Mouse (Mus musculus): ENCODE data around the gene Gm33543. TPM values are rescaled to one million over a fixed set of nuclear protein-coding genes. Genes with fewer than 3 reads are reported as not detected.

The Gm33543 gene
- polyA plus RNA-seq, 1 experiment from 2014 or later: not detected

DNA sequence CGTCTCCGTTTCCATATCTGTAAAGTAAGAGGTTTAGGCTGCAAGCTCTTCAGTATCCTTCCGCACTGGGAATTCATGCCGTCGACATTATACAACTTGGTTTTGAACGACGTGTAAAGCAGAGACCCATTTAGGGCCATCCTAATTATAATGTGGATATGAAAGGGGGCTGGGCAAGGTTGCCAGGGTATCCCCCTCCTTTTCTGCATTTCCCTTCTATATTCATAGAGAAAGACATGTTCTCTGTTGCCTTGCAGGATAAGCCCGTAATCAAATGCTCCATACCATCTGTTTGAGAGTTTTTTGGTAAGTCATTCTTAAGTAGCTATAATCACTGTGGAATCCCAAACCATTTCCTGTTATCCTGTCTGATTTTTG, 51.3 kb downstream of the Gm33543 start:
- WGBS: 82% methylated on average over 8 of the region's 8 CpGs
- no peak for ATAC-seq (ENCODE audit: low FRiP score, low TSS enrichment)
- H3K4me2 ChIP-seq (replicated peaks; ENCODE audit: low read depth): no peak overlapping the region
- TF ChIP-seq CTCF (IDR thresholded peaks at IDR 0.05; ENCODE audit: low read depth): no peak
- TF ChIP-seq EP300 (optimal IDR thresholded peaks at IDR 0.05): no peak
- DNase-seq (ENCODE audit: low spot score): no peak
- H3K4me1 ChIP-seq (replicated peaks; ENCODE audit: control insufficient read depth, insufficient read depth): no peaks in the 10 kb centered on the region
- H3K27ac ChIP-seq (replicated peaks): no peak overlapping the region
- H3K9me3 ChIP-seq (ENCODE audit: control insufficient read depth, low read length): no peaks in the 10 kb centered on the region
- no peak overlapping the region for H3K4me3 ChIP-seq (ENCODE audit: low read depth, low read length)
- no peak overlapping the region for H3K9ac ChIP-seq (ENCODE audit: low read length)
- no peaks in the 10 kb centered on the region for H3K27me3 ChIP-seq (ENCODE audit: control insufficient read depth, insufficient read depth, low read length)
- H3K36me3 ChIP-seq (ENCODE audit: control insufficient read depth, insufficient read depth, low read length): no peaks in the 10 kb centered on the region

DNA sequence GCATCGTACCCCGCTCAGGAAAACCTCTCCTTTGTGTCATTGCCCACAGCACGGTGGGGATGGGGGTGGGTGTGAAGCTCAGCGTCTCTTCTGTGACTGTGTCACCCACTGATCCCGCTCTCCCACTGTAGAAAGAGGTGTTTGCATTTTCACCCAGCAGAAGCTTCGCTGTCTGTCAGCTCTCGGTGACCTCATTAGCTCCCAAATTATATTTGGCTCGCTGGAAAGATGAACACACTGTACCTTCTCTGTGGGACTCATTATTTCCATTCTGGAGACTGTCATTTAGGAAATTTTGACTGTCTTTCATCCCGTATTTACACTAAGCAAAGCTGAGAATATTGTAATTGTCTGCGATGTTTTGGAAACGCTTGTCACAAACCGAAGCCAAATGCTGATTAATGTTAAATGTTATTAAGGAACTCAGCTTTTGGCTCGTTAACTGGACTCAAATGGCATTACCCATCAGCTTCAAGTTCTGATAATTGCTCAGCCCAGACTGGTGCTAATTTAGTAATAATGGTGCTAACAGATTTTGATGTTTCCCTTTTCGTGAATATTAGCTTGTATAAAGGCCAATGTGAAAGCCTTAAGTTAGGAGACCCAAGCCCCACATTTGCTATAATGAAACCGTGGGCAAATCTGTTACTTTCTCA, 51.8 kb downstream of the Gm33543 start:
- no peaks in the 10 kb centered on the region for H3K27me3 ChIP-seq (ENCODE audit: control insufficient read depth, insufficient read depth, low read length)

DNA sequence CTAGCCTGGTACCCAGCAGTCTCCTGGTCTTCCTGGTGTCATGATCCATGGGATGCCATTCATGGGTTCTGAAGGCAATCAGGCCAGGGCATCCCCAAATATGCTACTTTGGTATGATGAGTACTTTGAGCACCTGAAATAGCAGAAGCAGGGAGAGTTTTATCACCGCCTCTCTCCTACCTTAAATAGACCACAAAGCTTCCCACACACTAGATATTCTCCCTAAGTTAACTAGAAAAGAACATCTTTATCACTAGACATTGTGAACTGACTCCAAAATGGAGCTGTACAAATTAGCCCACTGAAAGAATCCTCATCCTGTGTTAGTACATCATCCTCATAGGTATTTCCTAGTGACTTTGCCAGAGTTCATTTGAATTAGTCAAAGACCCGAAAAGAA, 55.6 kb downstream of the Gm33543 start:
- TF ChIP-seq CTCF (IDR thresholded peaks at IDR 0.05; ENCODE audit: low read depth) (no peak), EP300 (optimal IDR thresholded peaks at IDR 0.05) (no peak)
- Histone ChIP-seq H3K27ac (replicated peaks) (no peak overlapping the region), H3K27me3 (ENCODE audit: control insufficient read depth, insufficient read depth, low read length) (no peaks in the 10 kb centered on the region), H3K9me3 (ENCODE audit: control insufficient read depth, low read length) (no peaks in the 10 kb centered on the region), H3K36me3 (ENCODE audit: control insufficient read depth, insufficient read depth, low read length) (no peaks in the 10 kb centered on the region), H3K4me1 (replicated peaks; ENCODE audit: control insufficient read depth, insufficient read depth) (no peaks in the 10 kb centered on the region), H3K4me2 (replicated peaks; ENCODE audit: low read depth) (no peak overlapping the region), H3K4me3 (ENCODE audit: low read depth, low read length) (no peak overlapping the region), H3K9ac (ENCODE audit: low read length) (no peak overlapping the region)
- WGBS: 87% methylated on average over 2 of the region's 2 CpGs
- ATAC-seq (ENCODE audit: low FRiP score, low TSS enrichment) (no peak), DNase-seq (ENCODE audit: low spot score) (no peak)

More for the DNA sequence above, 51.8 kb downstream of the Gm33543 start:
- ATAC-seq (ENCODE audit: low FRiP score, low TSS enrichment) (no peak), DNase-seq (ENCODE audit: low spot score) (no peak)
- TF ChIP-seq EP300 (optimal IDR thresholded peaks at IDR 0.05) (no peak), CTCF (IDR thresholded peaks at IDR 0.05; ENCODE audit: low read depth) (no peak)
- Histone ChIP-seq H3K4me1 (replicated peaks; ENCODE audit: control insufficient read depth, insufficient read depth) (no peaks in the 10 kb centered on the region), H3K27ac (replicated peaks) (no peak overlapping the region), H3K4me3 (ENCODE audit: low read depth, low read length) (no peak overlapping the region), H3K4me2 (replicated peaks; ENCODE audit: low read depth) (no peak overlapping the region), H3K36me3 (ENCODE audit: control insufficient read depth, insufficient read depth, low read length) (no peaks in the 10 kb centered on the region), H3K9ac (ENCODE audit: low read length) (no peak overlapping the region), H3K9me3 (ENCODE audit: control insufficient read depth, low read length) (no peaks in the 10 kb centered on the region)
- 66% methylated on average over 15 of the region's 15 CpGs for WGBS

DNA sequence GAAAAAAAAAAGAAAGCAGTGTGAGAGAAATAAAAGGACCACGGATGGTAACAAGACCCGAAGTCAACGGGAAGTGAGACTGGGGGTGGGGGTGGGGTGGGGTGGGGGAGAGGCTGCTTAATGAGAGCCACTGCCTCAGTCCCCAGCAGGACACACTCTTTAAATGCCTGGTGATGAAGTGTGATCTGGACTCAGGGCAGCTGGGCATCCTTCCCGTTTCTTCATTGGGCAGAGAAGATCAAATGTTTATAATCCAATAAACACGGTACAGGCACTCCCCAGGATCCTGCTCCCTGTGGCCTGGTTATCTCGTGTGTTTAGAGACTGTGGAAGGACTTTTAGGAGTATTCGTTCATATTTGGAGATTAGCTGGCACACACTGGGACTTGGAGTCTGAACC, 57.9 kb downstream of the Gm33543 start:
- ATAC-seq (ENCODE audit: low FRiP score, low TSS enrichment) (no peak), DNase-seq (ENCODE audit: low spot score) (no peak)
- H3K27ac ChIP-seq (replicated peaks): no peak overlapping the region
- TF ChIP-seq CTCF (IDR thresholded peaks at IDR 0.05; ENCODE audit: low read depth) (no peak), EP300 (optimal IDR thresholded peaks at IDR 0.05) (no peak)
- H3K4me3 ChIP-seq (ENCODE audit: low read depth, low read length): no peak overlapping the region
- no peaks in the 10 kb centered on the region for H3K36me3 ChIP-seq (ENCODE audit: control insufficient read depth, insufficient read depth, low read length)
- H3K9me3 ChIP-seq (ENCODE audit: control insufficient read depth, low read length): no peaks in the 10 kb centered on the region
- no peaks in the 10 kb centered on the region for H3K4me1 ChIP-seq (replicated peaks; ENCODE audit: control insufficient read depth, insufficient read depth)
- no peaks in the 10 kb centered on the region for H3K27me3 ChIP-seq (ENCODE audit: control insufficient read depth, insufficient read depth, low read length)
- no peak overlapping the region for H3K4me2 ChIP-seq (replicated peaks; ENCODE audit: low read depth)
- 32% methylated on average over 7 of the region's 7 CpGs for WGBS
- no peak overlapping the region for H3K9ac ChIP-seq (ENCODE audit: low read length)

DNA sequence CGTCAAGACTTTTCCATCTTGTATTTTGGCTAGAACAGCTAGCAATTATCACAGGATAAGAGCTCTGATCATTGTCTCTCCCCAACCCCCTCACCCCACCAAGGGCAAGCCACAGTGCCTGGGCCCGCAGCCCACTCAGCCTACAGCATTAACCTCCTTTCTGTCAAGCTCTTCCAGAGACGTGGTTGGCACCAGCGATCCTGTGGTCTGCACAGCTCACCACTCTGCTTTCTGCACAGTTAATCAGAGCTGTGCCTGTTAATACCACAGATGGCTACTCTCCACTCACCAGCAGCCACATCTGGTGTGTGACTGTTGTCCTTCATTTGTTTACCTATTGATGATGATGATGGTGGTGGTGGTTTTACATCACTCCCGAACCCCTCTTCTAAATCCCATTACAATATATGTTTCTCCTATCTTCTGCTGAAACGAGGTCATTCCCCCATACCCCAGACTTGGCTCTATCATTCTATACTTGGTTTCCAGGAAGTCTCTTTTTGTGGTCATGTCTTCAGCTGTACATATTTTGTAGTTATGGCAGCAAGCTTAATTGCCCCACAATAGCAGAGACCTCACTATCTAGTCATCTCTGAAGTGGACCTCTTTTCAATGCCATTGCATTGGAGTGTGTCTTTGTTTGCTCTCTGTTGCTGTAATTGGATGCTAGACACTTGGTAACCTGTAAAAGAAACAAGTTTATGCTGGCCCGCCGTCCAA, 61.7 kb downstream of the Gm33543 start:
- no peaks in the 10 kb centered on the region for H3K9me3 ChIP-seq (ENCODE audit: control insufficient read depth, low read length)
- no peak overlapping the region for H3K4me3 ChIP-seq (ENCODE audit: low read depth, low read length)
- H3K4me1 ChIP-seq (replicated peaks; ENCODE audit: control insufficient read depth, insufficient read depth): no peaks in the 10 kb centered on the region
- no peak overlapping the region for H3K27ac ChIP-seq (replicated peaks)
- WGBS: 76% methylated on average over 8 of the region's 8 CpGs
- ATAC-seq (ENCODE audit: low FRiP score, low TSS enrichment) (no peak), DNase-seq (ENCODE audit: low spot score) (no peak)
- no peak for TF ChIP-seq EP300 (optimal IDR thresholded peaks at IDR 0.05)
- no peak for TF ChIP-seq CTCF (IDR thresholded peaks at IDR 0.05; ENCODE audit: low read depth)
- no peaks in the 10 kb centered on the region for H3K36me3 ChIP-seq (ENCODE audit: control insufficient read depth, insufficient read depth, low read length)
- H3K27me3 ChIP-seq (ENCODE audit: control insufficient read depth, insufficient read depth, low read length): no peaks in the 10 kb centered on the region
- no peak overlapping the region for H3K4me2 ChIP-seq (replicated peaks; ENCODE audit: low read depth)
- H3K9ac ChIP-seq (ENCODE audit: low read length): no peak overlapping the region

DNA sequence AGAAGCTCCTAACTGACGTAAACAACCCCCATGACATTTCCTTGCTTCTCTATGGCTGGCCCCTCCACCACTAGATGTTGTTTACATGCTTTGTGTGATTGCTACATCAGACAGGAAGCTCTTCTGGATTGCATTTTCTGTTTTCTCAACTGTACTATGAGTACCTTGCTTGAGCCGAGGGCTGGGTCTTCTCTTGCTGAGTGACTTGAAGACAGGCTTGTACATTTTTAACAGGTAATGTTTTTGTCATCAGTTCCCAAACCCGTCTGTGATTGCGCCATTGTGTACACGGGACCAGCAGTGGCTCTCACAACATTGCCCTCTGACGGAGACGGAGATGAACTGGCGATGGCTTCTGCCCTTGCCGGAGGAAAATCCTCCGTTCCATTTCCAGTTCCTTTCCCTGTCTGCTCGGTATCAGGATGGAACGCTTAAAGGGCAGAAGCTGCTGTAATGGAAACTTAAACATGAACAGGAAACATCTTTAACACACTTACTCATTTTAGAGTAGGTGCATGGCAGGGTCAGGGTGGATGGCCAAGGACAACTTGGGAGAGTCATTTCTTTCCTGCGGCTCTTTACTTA, 62.8 kb downstream of the Gm33543 start:
- H3K4me1 ChIP-seq (replicated peaks; ENCODE audit: control insufficient read depth, insufficient read depth): no peaks in the 10 kb centered on the region
- H3K4me2 ChIP-seq (replicated peaks; ENCODE audit: low read depth): no peak overlapping the region
- no peak overlapping the region for H3K9ac ChIP-seq (ENCODE audit: low read length)
- no peaks in the 10 kb centered on the region for H3K36me3 ChIP-seq (ENCODE audit: control insufficient read depth, insufficient read depth, low read length)
- no peaks in the 10 kb centered on the region for H3K27me3 ChIP-seq (ENCODE audit: control insufficient read depth, insufficient read depth, low read length)
- no peaks in the 10 kb centered on the region for H3K9me3 ChIP-seq (ENCODE audit: control insufficient read depth, low read length)
- no peak for DNase-seq (ENCODE audit: low spot score)
- no peak for ATAC-seq (ENCODE audit: low FRiP score, low TSS enrichment)
- H3K27ac ChIP-seq (replicated peaks): no peak overlapping the region
- 65% methylated on average over 13 of the region's 13 CpGs for WGBS
- TF ChIP-seq EP300 (optimal IDR thresholded peaks at IDR 0.05): no peak
- peak; percentile 50 for TF ChIP-seq CTCF (IDR thresholded peaks at IDR 0.05; ENCODE audit: low read depth)
- H3K4me3 ChIP-seq (ENCODE audit: low read depth, low read length): no peak overlapping the region

Data from stomach, postnatal 0 days (tissue).